Mouse (Mus musculus) lung, postnatal 4 days (tissue): ENCODE results near the gene Kdm5b.
"Not testable (repeated sequence)": the region's sequence is repeated elsewhere in the genome, so short reads cannot be mapped to it uniquely, and the experiment has no call there.

Experiments used
- DNase-seq, 2 experiments: peaks; one replicate each; pipeline ENCODE4 v3.0.0; 2021

The Kdm5b gene

DNA sequence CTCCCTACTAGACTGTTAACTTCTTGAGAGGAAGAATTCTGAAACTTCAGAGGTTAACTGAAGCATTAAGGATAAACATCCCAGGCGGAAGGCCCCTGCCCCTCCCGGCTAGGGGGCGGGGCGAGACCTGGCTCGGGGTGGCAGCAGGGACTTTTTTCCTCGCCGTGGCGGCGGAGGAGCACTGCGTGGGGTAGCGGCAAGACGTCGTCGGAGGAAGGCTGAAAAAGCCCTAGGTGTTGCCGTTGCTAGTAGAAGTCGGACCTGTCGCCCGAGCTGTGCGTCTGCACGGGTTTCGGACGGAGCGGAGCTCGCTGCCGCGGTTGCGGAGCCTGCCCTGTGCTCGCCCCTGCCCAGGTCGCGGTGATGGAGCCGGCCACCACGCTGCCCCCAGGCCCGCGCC, at the start of gene Kdm5b:
TSS of gene Kdm5b (plus strand) at position 196 of the 400 bp plus-strand sequence.
- peak; percentile 94 to 96 for DNase-seq

DNA sequence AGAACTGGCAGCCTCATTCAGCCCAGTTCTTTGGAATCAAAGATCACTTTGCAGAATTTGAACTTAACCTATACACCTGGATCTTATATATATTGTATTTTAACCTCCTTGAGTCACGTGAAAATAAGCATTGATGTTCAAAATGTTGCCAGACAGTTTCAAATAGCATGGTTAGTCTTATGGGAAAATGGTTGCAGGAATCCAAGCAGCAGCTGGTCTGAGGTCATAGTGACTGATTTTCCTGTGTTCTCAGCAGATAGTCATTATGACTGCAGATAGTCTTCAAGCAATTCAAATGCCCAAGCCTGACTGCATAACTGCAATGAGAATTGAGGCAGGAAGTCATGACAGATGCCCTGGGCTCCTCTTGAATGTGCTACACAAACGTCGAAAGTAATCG, 47.8 kb upstream of the Kdm5b start:
- DNase-seq = no peak

GRCm38 (mm10) chr1:134512584-134512983, 47.4 kb upstream of the Kdm5b start:
- no peak for DNase-seq

DNA sequence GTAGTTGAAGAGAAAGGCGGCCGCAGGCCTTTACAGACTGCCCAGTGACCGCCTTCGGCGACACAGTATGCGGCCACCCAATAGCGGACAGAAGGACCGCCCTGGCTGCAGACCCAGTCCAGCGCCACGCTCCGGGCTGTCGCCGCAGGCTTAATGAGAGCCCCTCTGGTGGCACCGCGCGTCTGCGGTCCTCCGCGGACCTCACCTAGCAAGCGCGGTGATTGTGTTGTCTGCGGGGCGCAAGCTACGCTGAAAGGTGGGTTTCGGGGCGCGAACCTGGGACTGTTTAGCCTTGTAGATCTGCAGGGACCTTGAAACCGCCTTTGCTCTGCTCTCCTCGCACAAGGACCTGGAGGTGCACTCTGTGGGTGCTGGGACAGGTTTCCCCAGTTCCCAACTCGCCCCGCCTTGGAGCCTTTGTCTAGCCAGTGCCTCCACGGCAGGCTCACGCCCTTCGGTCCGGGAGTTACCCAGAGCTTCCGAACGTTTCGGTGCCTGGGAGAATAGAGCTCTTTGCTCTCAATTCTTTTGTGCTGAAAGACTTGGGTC, 46.6 kb upstream of the Kdm5b start:
- peak; percentile 59 to 66 for DNase-seq

DNA sequence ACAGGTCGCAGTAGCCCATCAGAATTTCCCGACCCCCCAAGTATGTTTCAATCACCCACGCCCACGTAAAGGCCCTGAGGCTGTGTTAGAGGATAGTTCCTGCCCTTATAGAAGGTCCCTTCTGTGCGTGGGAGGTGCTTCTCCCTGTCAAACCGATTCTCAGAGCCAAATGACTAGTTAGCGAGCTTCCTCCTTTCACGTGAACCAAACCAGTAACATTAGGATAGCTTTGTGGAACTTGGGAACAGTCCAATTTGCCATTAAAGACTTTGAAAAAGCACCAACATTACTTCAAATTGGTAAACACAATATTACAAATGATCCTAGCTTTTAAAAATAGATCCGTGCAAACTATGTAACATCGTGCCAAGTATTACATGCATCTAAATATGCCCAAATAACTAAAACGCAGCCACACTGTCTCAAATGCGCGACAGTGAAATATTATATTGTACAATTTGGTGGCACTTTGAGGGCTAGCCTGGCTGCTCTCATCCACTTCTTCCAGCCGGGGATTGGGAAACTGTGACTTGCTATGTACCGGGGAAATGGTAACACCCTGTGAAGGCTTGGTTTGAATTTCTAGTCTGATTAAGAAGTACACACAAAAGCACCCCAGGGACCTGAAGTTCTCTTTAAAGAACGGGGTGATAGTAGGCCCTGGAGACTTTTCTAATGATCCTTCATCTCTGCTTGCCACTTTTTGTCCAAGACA, 45.9 kb upstream of the Kdm5b start:
- DNase-seq = peak; percentile 18 to 40

DNA sequence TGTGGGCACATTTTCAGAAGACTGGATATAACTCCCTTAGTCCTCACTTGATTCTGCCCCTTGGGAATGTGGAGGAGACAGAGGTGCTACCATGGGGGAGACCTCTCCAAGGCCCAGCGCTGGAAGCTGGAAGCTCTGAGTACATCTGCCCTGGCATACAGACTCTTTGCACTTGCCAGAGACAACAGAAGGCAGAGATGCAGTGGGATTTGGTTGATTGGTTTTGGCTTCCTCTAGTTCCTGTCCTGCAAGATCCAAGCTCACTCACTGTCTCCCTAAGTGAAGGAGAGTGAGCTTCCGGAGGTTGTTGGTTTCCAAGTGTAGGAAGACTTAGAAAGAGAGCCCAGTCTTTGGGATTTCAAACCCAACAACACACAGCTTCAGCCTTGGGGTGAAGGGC, 44.1 kb upstream of the Kdm5b start:
- no peak for DNase-seq

GRCm38 (mm10) chr1:134516491-134517198, 43.3 kb upstream of the Kdm5b start:
- peak; percentile 18 to 71 for DNase-seq

DNA sequence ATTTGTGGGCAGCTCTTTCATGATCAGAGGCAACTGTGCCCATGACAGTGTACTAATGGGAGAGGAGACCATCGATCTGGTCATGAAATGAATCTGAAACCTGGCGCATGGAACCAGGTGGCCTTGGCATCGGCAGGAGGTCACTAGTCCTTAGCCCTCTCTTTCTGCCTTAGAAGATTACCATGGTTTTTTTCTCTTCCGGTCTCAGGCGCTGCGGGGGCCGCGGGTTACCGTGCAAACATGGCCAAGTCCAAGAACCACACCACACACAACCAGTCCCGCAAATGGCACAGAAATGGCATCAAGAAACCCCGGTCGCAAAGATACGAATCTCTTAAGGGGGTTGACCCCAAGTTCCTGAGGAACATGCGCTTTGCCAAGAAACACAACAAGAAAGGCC, 42.1 kb upstream of the Kdm5b start:
- not testable (repeated sequence) for DNase-seq

- DNase-seq = peak; percentile 85 to 89
Measured at GRCm38 (mm10) chr1:134518677-134519076, 41.3 kb upstream of the Kdm5b start.

- DNase-seq = not testable (repeated sequence)
Measured at GRCm38 (mm10) chr1:134519201-134519600, 40.8 kb upstream of the Kdm5b start.

GRCm38 (mm10) chr1:134520001-134520721, 39.8 kb upstream of the Kdm5b start:
- DNase-seq = no peak

DNA sequence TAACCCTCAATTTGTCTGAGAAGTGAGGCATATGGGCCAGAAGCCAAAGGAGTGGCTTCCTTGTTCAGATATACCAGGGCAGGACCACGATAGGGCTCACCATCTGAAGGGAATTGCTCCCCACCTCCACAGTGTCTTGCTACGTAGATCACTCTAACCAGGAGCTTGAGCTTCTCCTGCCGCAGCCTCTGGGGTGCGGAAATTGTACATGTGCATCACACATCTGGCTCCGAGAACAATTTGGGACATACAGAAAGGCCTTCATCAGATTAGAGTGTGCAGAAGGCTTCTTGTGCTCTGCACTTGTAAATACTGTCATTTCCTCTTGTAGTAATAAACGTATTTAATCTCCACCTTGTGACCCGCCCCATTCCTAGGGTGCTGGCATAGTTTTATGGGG, 38.8 kb upstream of the Kdm5b start:
- no peak for DNase-seq

- no peak for DNase-seq
Measured at GRCm38 (mm10) chr1:134522325-134522724, 37.6 kb upstream of the Kdm5b start.

- peak in 1 of 2 experiments; percentile 40 for DNase-seq
Measured at GRCm38 (mm10) chr1:134524424-134524823, 35.5 kb upstream of the Kdm5b start.

DNA sequence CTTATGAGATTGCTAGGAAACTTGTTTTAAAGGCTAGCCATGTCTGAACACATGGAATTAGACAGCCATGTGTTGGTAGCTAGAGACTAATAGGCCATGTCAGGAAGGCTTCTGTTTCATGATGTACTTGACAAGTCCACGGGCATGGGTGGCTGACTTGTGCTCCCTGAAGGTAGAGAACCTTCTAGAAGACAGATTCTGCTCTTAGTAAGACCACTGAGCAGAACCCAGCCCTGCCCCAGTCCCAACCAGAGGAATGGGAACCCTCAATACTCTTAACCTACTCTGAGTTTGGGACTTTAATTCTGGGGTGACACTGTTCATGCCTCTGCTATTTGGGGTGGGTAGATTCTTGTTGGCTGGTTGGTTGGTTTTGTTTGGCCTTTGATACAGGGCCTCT, 35.0 kb upstream of the Kdm5b start:
- no peak for DNase-seq

DNA sequence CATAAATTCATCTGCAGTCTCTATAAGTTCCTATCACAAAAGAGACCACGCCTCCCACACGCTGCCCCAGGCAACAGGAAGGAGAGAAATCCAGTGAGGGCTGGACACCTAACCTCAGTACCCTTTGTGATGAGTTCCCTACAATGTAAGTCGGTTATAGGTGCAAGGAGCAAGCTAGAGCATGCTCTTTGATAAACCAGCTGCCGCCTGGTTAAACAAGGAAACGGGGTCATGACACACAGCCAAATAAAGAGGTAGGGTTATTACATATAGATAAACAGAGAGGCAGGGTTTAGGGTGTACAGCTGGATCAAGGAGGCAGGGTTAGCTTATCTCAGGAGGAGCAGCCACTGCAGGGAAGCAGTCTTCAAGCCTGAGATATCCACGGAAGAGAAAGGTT, 33.2 kb upstream of the Kdm5b start:
- no peak for DNase-seq

DNA sequence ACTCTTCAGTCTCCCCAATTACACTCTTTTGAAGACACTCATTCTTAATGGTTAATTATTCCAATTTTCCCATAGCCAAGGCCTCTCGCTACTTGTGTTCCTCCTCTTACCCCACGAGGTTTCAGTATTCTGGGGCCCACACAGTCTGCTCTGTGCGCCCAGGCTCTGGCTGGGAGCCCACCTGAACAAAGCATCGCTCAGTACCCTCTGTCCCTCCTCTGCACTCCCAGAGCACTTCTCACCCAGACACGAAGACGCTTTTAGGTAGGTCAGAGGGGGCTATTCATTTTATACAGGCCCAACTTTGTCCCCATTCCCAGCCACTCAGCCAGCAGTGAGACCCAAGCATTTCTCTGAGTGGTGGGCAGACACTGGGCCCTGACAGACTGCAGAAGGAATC, 29.4 kb upstream of the Kdm5b start:
- DNase-seq = no peak

GRCm38 (mm10) chr1:134533710-134534109, 26.3 kb upstream of the Kdm5b start:
- DNase-seq = not testable (repeated sequence)

DNA sequence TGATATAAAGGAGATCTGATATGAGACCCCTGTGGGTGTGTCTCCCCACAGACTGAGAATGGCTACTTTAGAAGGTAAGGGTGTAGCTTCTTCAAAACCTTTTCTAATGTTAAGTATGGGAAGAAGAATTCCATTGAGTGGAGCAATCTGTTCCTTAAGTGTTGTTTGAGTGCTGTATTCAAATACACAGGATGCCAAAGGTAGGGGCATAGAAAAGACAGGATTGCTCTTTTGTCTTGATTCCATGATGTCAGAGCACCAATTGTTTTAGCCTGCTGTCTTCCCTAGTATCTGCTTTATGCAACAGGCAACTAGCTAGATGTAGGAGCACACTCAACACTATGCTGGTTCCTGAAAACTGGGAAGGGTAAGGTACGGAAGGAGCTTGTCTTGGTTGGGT, 24.9 kb upstream of the Kdm5b start:
- DNase-seq = no peak

- no peak for DNase-seq
Measured at GRCm38 (mm10) chr1:134535513-134535912, 24.5 kb upstream of the Kdm5b start.

DNA sequence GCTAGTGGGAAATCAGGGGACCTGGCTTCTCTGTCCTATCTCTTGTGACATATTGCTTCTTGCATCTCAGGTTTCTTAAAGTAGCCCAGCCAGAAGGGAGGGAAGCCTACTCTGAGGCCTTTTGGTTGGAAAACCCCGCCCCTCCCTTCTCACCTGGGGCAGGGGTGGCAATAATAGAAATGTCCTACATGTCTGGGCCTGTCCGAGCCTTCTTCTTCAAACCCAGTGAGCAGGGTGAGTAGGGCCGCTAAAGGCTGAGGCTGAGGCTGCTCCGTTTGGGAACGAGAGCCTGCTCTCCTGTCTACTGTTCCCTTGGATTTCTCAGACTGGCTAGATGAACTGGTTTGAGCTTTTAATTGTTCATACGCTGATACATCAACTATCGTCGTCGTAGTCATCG, 19.4 kb upstream of the Kdm5b start:
- no peak for DNase-seq

- no peak for DNase-seq
Measured at GRCm38 (mm10) chr1:134548231-134548630, 11.7 kb upstream of the Kdm5b start.

- DNase-seq = no peak
Measured at GRCm38 (mm10) chr1:134549632-134550132, 10.3 kb upstream of the Kdm5b start, which contains the start of gene Mgat4e. Mgat4e (minus strand) TSS chr1:134549682.
